Mouse (Mus musculus): Measurements from ENCODE around the gene Dazap2.

- TF ChIP-seq CTCF (IDR thresholded peaks at IDR 0.05; ENCODE audit: control insufficient read depth, insufficient read depth, insufficient replicate concordance, low read depth, low read length) (no peak), POLR2A (IDR thresholded peaks at IDR 0.05; ENCODE audit: control insufficient read depth, low read depth, low read length) (no peak)
Measured at GRCm38 (mm10) chr15:100655201-100655600, 40.1 kb downstream of the Dazap2 start.

Measured in testis, adult 2 months (tissue).